Mouse (Mus musculus): ENCODE data around the gene Nrm.

DNA sequence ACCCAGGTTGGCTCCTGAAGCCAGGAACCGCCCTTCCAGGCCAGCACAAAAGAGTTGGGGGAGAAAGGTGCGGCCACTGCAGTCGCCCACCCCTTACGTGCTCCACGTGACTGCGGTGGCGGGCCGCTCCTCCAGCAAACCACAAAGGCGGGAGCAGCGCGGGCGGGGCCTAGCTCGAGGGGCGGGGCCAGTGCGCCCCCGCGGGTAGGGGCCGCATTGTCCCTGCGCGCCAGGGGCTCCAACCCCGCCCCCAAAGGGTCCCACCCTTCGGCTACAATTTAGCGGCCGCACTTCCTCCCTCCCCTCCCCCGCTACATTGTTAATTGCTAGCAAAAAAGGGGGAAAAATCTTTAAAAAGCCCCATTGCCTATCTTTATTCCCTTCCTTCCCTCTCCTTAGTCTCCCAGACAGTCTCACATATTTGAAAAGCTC lies 24.1 kb upstream of the Nrm start:
- TF ChIP-seq CTCF (IDR thresholded peaks at IDR 0.05; ENCODE audit: low read depth) (no peak), EP300 (IDR thresholded peaks at IDR 0.05; ENCODE audit: low read depth) (no peak)

Measured in liver, embryonic 14.5 days (tissue).